Mouse (Mus musculus): ENCODE data around the gene Krt7. TPM values are rescaled to one million over a fixed set of nuclear protein-coding genes. Genes with fewer than 3 reads are reported as not detected.

The Krt7 gene
- 1.0 and 12.2 TPM in 2 replicates for polyA plus RNA-seq (2015; fragmentation: Nextera tagmentation; extraction: Ambion mirVana)

DNA sequence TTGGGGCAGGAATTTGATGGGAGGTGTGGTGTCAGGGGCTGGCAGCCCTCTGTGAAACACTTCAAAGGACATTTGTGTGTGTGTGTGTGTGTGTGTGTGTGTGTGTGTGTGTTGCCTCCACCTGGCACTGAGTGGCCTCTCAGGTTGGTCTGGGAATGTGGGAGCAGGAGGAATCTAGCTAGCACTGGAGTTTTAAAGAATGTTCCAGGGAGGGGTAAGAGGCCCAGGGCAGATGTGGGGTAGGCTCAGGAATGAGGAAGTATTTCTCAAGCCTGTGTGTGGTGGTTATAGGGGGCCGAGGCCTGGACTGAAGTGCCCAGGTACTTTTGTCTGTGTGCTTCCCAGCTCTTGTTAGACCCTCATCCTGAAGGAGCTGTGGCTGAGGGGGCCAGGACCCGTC, at the start of gene Krt7:
Krt7 (plus strand) TSS at position 269 of the 400 bp plus-strand sequence.
- Histone ChIP-seq H3K36me3 (no peaks in the 10 kb centered on the region), H3K4me3 (replicated peaks) (no peak within 1 kb of the TSS), H3K4me2 (no peak within 1 kb of the TSS), H3K4me1 (peaks cover 9% of the 10 kb centered on the region; the same call in 1 of the 2 replicates), H3K27ac (replicated peaks) (no peak within 1 kb of the TSS), H3K27me3 (replicated peaks) (peaks cover 28% of the 10 kb centered on the region), H3K9me3 (replicated peaks) (no peaks in the 10 kb centered on the region), H3K9ac (replicated peaks) (no peak within 1 kb of the TSS)
- WGBS: 50% methylated on average over 2 of the region's 2 CpGs
- ATAC-seq (ENCODE audit: low FRiP score): no peak

- ATAC-seq (ENCODE audit: low FRiP score): no peak
- H3K4me1 ChIP-seq: no peaks in the 10 kb centered on the region
- no peaks in the 10 kb centered on the region for H3K36me3 ChIP-seq
- no peak overlapping the region for H3K4me2 ChIP-seq
- no peaks in the 10 kb centered on the region for H3K9me3 ChIP-seq (replicated peaks)
- no peak overlapping the region for H3K4me3 ChIP-seq (replicated peaks)
- H3K27ac ChIP-seq (replicated peaks): no peak overlapping the region
- no peak overlapping the region for H3K9ac ChIP-seq (replicated peaks)
- no peaks in the 10 kb centered on the region for H3K27me3 ChIP-seq (replicated peaks)
- 77% methylated on average over 4 of the region's 4 CpGs for WGBS
These were observed 48.3 kb upstream of the Krt7 start for GRCm38 (mm10) chr15:101362393-101363010.

DNA sequence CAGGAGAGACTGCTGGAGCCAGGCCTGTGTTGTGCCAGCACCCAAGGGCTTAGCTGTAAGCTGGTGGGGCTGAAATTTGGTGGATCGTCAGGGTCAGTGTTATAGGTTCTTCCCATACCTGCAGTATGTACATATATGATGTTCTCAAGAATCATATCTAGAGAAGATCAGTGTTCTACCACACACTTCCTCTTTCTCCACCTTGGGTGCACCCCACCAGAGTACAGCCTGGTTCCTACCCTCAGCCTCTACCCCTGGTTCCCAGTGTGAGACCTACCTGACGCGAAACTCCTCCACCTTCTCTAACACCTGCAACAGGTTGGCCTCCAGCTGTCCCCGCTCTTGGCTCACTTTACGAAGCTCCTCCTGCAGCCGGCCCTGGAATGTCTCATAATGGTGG, 46.9 kb upstream of the Krt7 start:
- H3K4me3 ChIP-seq (replicated peaks): no peak overlapping the region
- H3K4me1 ChIP-seq: no peaks in the 10 kb centered on the region
- no peak overlapping the region for H3K27ac ChIP-seq (replicated peaks)
- H3K4me2 ChIP-seq: no peak overlapping the region
- no peak for ATAC-seq (ENCODE audit: low FRiP score)
- no peaks in the 10 kb centered on the region for H3K27me3 ChIP-seq (replicated peaks)
- no peak overlapping the region for H3K9ac ChIP-seq (replicated peaks)
- 86% methylated on average over 6 of the region's 6 CpGs for WGBS
- H3K9me3 ChIP-seq (replicated peaks): no peaks in the 10 kb centered on the region
- no peaks in the 10 kb centered on the region for H3K36me3 ChIP-seq

DNA sequence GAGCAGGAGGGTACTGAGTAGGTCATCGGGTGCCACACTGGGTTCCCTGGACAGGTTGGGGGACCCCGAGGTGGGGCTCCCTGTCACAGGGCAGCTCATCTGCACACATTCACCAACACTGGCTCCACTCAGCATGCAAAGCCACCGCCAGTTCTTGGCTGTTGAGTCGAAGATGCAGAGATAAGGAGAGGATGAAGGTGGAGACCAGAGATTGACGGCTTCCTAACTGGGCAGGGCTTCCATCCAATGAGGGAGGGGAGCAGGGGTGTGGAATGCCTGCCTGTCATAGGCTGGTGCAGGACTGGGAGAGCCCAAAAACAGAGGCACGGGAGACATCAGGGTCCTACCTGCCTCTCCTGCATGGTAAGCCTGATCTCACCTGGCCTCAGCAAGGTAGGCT, 46.4 kb upstream of the Krt7 start:
- no peak for ATAC-seq (ENCODE audit: low FRiP score)
- no peak overlapping the region for H3K4me3 ChIP-seq (replicated peaks)
- no peak overlapping the region for H3K27ac ChIP-seq (replicated peaks)
- H3K27me3 ChIP-seq (replicated peaks): no peaks in the 10 kb centered on the region
- H3K4me1 ChIP-seq: no peaks in the 10 kb centered on the region; the same call in 1 of the 2 replicates
- no peak overlapping the region for H3K4me2 ChIP-seq
- no peaks in the 10 kb centered on the region for H3K36me3 ChIP-seq
- H3K9ac ChIP-seq (replicated peaks): no peak overlapping the region
- no peaks in the 10 kb centered on the region for H3K9me3 ChIP-seq (replicated peaks)
- WGBS: 76% methylated on average over 6 of the region's 6 CpGs

- WGBS: 77% methylated on average over 7 of the region's 7 CpGs
- Histone ChIP-seq H3K4me1 (peaks cover under 1% of the 10 kb centered on the region; the same call in 1 of the 2 replicates), H3K27me3 (replicated peaks) (no peaks in the 10 kb centered on the region), H3K9ac (replicated peaks) (no peak overlapping the region), H3K36me3 (no peaks in the 10 kb centered on the region), H3K4me2 (no peak overlapping the region), H3K27ac (replicated peaks) (no peak overlapping the region), H3K9me3 (replicated peaks) (no peaks in the 10 kb centered on the region), H3K4me3 (replicated peaks) (no peak overlapping the region)
- no peak for ATAC-seq (ENCODE audit: low FRiP score)
These were observed 45.8 kb upstream of the Krt7 start for GRCm38 (mm10) chr15:101364891-101365671.

DNA sequence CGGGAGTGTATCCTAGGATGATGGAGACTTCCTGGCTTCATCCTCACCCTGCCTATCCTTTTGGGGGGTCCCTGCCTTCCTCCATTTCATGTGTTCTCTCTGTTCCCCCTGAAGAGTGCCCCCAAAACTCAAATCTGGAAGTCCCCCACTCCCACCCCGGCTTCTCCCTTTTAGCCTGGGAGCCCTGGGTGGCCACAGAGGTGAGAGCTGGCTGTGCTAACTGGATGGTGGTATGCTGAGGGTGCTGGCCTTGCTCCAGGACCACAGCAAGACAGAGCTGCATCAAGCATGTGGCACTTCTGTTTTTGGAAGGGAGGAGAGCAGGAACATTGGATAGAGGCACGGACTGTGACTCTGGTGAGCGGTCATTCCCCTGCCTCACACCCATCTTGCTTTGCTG, 45.1 kb upstream of the Krt7 start:
- H3K9me3 ChIP-seq (replicated peaks): no peaks in the 10 kb centered on the region
- H3K27me3 ChIP-seq (replicated peaks): no peaks in the 10 kb centered on the region
- no peaks in the 10 kb centered on the region for H3K36me3 ChIP-seq
- no peak overlapping the region for H3K4me2 ChIP-seq
- 76% methylated on average over 4 of the region's 4 CpGs for WGBS
- peaks cover 6% of the 10 kb centered on the region; the same call in 1 of the 2 replicates for H3K4me1 ChIP-seq
- ATAC-seq (ENCODE audit: low FRiP score): no peak
- no peak overlapping the region for H3K4me3 ChIP-seq (replicated peaks)
- H3K27ac ChIP-seq (replicated peaks): no peak overlapping the region
- H3K9ac ChIP-seq (replicated peaks): no peak overlapping the region

GRCm38 (mm10) chr15:101366482-101366881, 44.4 kb upstream of the Krt7 start:
- no peak for ATAC-seq (ENCODE audit: low FRiP score)
- Histone ChIP-seq H3K4me3 (replicated peaks) (no peak overlapping the region), H3K27ac (replicated peaks) (no peak overlapping the region), H3K27me3 (replicated peaks) (no peaks in the 10 kb centered on the region), H3K36me3 (no peaks in the 10 kb centered on the region), H3K9me3 (replicated peaks) (no peaks in the 10 kb centered on the region), H3K9ac (replicated peaks) (no peak overlapping the region), H3K4me1 (peaks cover 6% of the 10 kb centered on the region; the same call in 1 of the 2 replicates), H3K4me2 (no peak overlapping the region)
- 45% methylated on average over 3 of the region's 3 CpGs for WGBS

GRCm38 (mm10) chr15:101366926-101367325, 43.9 kb upstream of the Krt7 start:
- no peaks in the 10 kb centered on the region for H3K36me3 ChIP-seq
- no peak overlapping the region for H3K9ac ChIP-seq (replicated peaks)
- no peaks in the 10 kb centered on the region for H3K9me3 ChIP-seq (replicated peaks)
- no peak overlapping the region for H3K4me3 ChIP-seq (replicated peaks)
- no peak overlapping the region for H3K4me2 ChIP-seq
- no peaks in the 10 kb centered on the region for H3K27me3 ChIP-seq (replicated peaks)
- 55% methylated on average over 2 of the region's 2 CpGs for WGBS
- ATAC-seq (ENCODE audit: low FRiP score): no peak
- H3K27ac ChIP-seq (replicated peaks): no peak overlapping the region
- H3K4me1 ChIP-seq: peaks cover 6% of the 10 kb centered on the region; the same call in 1 of the 2 replicates

DNA sequence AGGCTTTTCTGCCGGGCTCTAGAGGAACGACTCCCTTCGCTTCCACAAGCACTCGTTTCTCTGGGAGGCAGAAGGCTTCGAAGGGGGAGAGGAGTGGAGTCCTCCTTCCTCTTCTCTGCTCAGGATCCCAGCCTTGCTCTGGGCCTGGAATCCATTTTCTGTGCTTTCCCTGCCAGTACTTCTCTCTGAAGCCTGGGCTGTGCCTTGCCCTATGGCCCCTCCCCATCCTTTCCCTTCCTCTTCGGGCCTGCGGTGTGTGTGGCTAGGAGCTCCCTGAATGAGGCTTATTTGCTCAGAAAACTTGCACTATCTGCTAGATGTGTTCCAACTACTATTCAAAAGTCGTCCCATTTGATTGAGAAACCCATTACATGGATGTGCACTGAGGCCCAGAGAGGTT, 43.3 kb upstream of the Krt7 start:
- Histone ChIP-seq H3K36me3 (no peaks in the 10 kb centered on the region), H3K4me2 (no peak overlapping the region), H3K4me3 (replicated peaks) (no peak overlapping the region), H3K4me1 (peaks cover 6% of the 10 kb centered on the region; the same call in 1 of the 2 replicates), H3K9ac (replicated peaks) (no peak overlapping the region), H3K27ac (replicated peaks) (no peak overlapping the region), H3K9me3 (replicated peaks) (no peaks in the 10 kb centered on the region), H3K27me3 (replicated peaks) (no peaks in the 10 kb centered on the region)
- no peak for ATAC-seq (ENCODE audit: low FRiP score)
- WGBS: 80% methylated on average over 8 of the region's 8 CpGs

GRCm38 (mm10) chr15:101368015-101368414, 42.8 kb upstream of the Krt7 start:
- H3K9ac ChIP-seq (replicated peaks): no peak overlapping the region
- no peak overlapping the region for H3K4me2 ChIP-seq
- no peaks in the 10 kb centered on the region for H3K27me3 ChIP-seq (replicated peaks)
- no peak overlapping the region for H3K4me3 ChIP-seq (replicated peaks)
- no peak overlapping the region for H3K27ac ChIP-seq (replicated peaks)
- H3K36me3 ChIP-seq: no peaks in the 10 kb centered on the region
- no peaks in the 10 kb centered on the region for H3K9me3 ChIP-seq (replicated peaks)
- peaks cover 6% of the 10 kb centered on the region; the same call in 1 of the 2 replicates for H3K4me1 ChIP-seq
- no peak for ATAC-seq (ENCODE audit: low FRiP score)
- 80% methylated on average over 6 of the region's 6 CpGs for WGBS

DNA sequence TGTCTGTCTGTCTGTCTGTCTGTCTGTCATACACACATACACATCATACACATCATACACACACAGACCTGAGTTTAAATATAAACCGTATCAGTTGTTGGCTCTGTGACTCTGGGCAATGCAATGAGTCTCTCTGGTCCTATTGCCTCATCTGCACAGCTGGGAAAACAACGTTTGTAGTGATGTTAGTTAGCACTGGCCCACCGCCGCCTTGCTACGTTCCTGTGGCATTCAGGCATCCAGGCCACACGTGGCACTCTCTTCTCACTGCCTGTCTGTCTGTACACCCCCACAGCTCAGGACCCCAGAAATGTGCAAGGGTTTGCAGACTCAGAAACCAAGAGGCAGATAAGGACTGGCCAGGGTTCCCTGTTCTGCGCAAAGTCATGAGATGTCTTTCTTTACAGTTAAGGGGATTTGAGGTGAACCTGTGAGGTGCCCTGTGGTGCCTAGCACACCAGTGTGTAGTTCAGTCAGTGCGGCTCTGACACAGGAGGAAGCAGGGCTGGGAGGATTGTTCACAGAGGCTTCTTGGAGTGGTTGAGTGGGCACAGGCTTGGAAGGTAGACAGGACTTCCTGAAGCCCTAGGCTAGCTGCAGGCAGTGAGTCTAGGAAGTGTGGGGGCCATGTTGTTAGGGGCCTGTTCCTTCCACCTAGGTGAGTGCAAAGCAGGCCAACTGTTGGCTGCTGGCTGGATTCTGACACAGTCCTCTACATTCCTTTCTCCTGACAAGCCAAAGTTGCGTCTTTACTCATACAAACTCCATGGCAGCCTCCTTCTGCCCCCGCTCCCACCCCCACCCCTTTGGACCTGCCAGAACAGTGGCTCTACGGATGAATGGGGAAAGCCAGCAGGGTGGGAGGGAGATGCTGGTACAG, 42.1 kb upstream of the Krt7 start:
- peaks cover 7% of the 10 kb centered on the region; the same call in 1 of the 2 replicates for H3K4me1 ChIP-seq
- WGBS: 74% methylated on average over 11 of the region's 11 CpGs
- H3K4me3 ChIP-seq (replicated peaks): no peak overlapping the region
- no peak overlapping the region for H3K4me2 ChIP-seq
- no peak overlapping the region for H3K9ac ChIP-seq (replicated peaks)
- no peaks in the 10 kb centered on the region for H3K9me3 ChIP-seq (replicated peaks)
- no peaks in the 10 kb centered on the region for H3K27me3 ChIP-seq (replicated peaks)
- H3K36me3 ChIP-seq: no peaks in the 10 kb centered on the region
- no peak for ATAC-seq (ENCODE audit: low FRiP score)
- no peak overlapping the region for H3K27ac ChIP-seq (replicated peaks)

All from neural tube, embryonic 15.5 days (tissue).